Mouse (Mus musculus): ENCODE measurements at regions not wholly inside any gene's neighbourhood (a gene's known extent, or its start where the extent isn't known, plus 50 kb on each side); places are given as distances from the start of the nearest gene placed in this dataset.

- Histone ChIP-seq H3K4me2 (replicated peaks; ENCODE audit: low read depth) (no peak overlapping the region), H3K27me3 (replicated peaks; ENCODE audit: control insufficient read depth, insufficient read depth, low read length) (no peaks in the 10 kb centered on the region), H3K4me3 (ENCODE audit: low read depth, low read length) (no peak overlapping the region), H3K9me3 (ENCODE audit: control insufficient read depth) (no peaks in the 10 kb centered on the region), H3K9ac (ENCODE audit: low read depth, low read length) (no peak overlapping the region), H3K27ac (ENCODE audit: low read depth, low read length) (no peak overlapping the region), H3K4me1 (replicated peaks; ENCODE audit: control insufficient read depth, insufficient read depth, low read length) (no peaks in the 10 kb centered on the region), H3K36me3 (ENCODE audit: control insufficient read depth, insufficient read depth) (no peaks in the 10 kb centered on the region)
- no peak for TF ChIP-seq CTCF (IDR thresholded peaks at IDR 0.05; ENCODE audit: low read depth)
- WGBS: 43% methylated on average over 4 of the region's 4 CpGs
- ATAC-seq: no peak
Observed at GRCm38 (mm10) chr3:38009168-38009567, 284.9 kb upstream of the Gm5148 start.

DNA sequence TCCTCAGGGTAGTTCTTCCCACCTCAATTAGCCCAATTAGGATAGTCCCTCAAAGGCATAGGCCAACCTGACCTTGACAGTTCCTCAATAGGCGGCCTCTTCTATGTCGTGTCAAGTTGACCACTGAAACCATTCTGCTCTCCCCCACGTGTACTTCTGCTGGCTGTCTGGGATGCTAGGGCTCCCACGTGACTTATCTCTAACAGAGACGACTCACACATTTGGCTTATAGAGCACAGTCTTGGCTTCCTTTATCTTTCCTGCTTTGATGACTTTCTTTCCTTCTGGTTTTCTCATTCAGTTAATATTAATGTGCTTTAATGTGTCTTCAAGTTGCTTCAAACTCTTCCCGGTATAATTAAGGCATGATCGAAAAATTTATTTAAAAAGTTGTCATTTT lies 284.0 kb upstream of the Gm5148 start:
- Histone ChIP-seq H3K36me3 (ENCODE audit: control insufficient read depth, insufficient read depth) (no peaks in the 10 kb centered on the region), H3K4me1 (replicated peaks; ENCODE audit: control insufficient read depth, insufficient read depth, low read length) (no peaks in the 10 kb centered on the region), H3K4me2 (replicated peaks; ENCODE audit: low read depth) (no peak overlapping the region), H3K9ac (ENCODE audit: low read depth, low read length) (no peak overlapping the region), H3K4me3 (ENCODE audit: low read depth, low read length) (no peak overlapping the region), H3K9me3 (ENCODE audit: control insufficient read depth) (no peaks in the 10 kb centered on the region), H3K27ac (ENCODE audit: low read depth, low read length) (no peak overlapping the region), H3K27me3 (replicated peaks; ENCODE audit: control insufficient read depth, insufficient read depth, low read length) (no peaks in the 10 kb centered on the region)
- TF ChIP-seq CTCF (IDR thresholded peaks at IDR 0.05; ENCODE audit: low read depth): no peak
- no peak for ATAC-seq
- WGBS: 75% methylated on average over 7 of the region's 7 CpGs

- 77% methylated on average over 1 of the region's 1 CpGs for WGBS
- H3K4me3 ChIP-seq (ENCODE audit: low read depth, low read length): no peak overlapping the region
- no peak overlapping the region for H3K9ac ChIP-seq (ENCODE audit: low read depth, low read length)
- ATAC-seq: no peak
- TF ChIP-seq CTCF (IDR thresholded peaks at IDR 0.05; ENCODE audit: low read depth): no peak
- H3K9me3 ChIP-seq (ENCODE audit: control insufficient read depth): no peaks in the 10 kb centered on the region
- H3K4me2 ChIP-seq (replicated peaks; ENCODE audit: low read depth): no peak overlapping the region
- no peaks in the 10 kb centered on the region for H3K27me3 ChIP-seq (replicated peaks; ENCODE audit: control insufficient read depth, insufficient read depth, low read length)
- no peaks in the 10 kb centered on the region for H3K4me1 ChIP-seq (replicated peaks; ENCODE audit: control insufficient read depth, insufficient read depth, low read length)
- H3K27ac ChIP-seq (ENCODE audit: low read depth, low read length): no peak overlapping the region
- H3K36me3 ChIP-seq (ENCODE audit: control insufficient read depth, insufficient read depth): no peaks in the 10 kb centered on the region
Observed at GRCm38 (mm10) chr3:38007626-38008025, 283.3 kb upstream of the Gm5148 start.

- Histone ChIP-seq H3K4me2 (replicated peaks; ENCODE audit: low read depth) (no peak overlapping the region), H3K9me3 (ENCODE audit: control insufficient read depth) (no peaks in the 10 kb centered on the region), H3K27ac (ENCODE audit: low read depth, low read length) (no peak overlapping the region), H3K36me3 (ENCODE audit: control insufficient read depth, insufficient read depth) (no peaks in the 10 kb centered on the region), H3K27me3 (replicated peaks; ENCODE audit: control insufficient read depth, insufficient read depth, low read length) (no peaks in the 10 kb centered on the region), H3K4me1 (replicated peaks; ENCODE audit: control insufficient read depth, insufficient read depth, low read length) (no peaks in the 10 kb centered on the region), H3K4me3 (ENCODE audit: low read depth, low read length) (no peak overlapping the region), H3K9ac (ENCODE audit: low read depth, low read length) (no peak overlapping the region)
- ATAC-seq: no peak
- WGBS: 83% methylated on average over 10 of the region's 10 CpGs
- TF ChIP-seq CTCF (IDR thresholded peaks at IDR 0.05; ENCODE audit: low read depth): no peak
Observed at GRCm38 (mm10) chr3:38002275-38002674, 278.0 kb upstream of the Gm5148 start.

DNA sequence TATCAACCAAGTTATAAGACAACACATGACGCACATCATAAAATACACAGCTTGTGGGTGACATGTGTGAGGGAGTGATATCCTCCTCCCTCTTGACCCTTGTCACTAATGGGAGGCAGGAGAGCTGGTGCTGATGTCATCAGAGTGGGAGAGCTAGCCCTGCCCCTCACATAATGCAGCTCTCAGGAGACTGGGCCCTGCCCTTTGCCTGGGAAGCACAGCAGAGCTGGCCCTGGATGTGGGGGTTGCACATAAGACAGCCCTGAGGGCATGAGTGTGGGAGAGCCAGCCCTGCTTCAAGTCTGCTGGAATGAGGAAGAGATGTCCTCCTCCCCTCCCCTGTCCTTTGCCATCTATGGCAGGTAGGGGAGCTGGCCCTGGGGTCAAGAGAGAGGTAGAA lies 275.5 kb upstream of the Gm5148 start:
- H3K9ac ChIP-seq (ENCODE audit: low read depth, low read length): no peak overlapping the region
- WGBS: 86% methylated on average over 1 of the region's 1 CpGs
- no peaks in the 10 kb centered on the region for H3K9me3 ChIP-seq (ENCODE audit: control insufficient read depth)
- no peak overlapping the region for H3K27ac ChIP-seq (ENCODE audit: low read depth, low read length)
- ATAC-seq: peak; percentile 31; the same call in 1 of the 2 replicates
- no peak overlapping the region for H3K4me2 ChIP-seq (replicated peaks; ENCODE audit: low read depth)
- H3K36me3 ChIP-seq (ENCODE audit: control insufficient read depth, insufficient read depth): no peaks in the 10 kb centered on the region
- H3K4me3 ChIP-seq (ENCODE audit: low read depth, low read length): no peak overlapping the region
- no peaks in the 10 kb centered on the region for H3K4me1 ChIP-seq (replicated peaks; ENCODE audit: control insufficient read depth, insufficient read depth, low read length)
- no peaks in the 10 kb centered on the region for H3K27me3 ChIP-seq (replicated peaks; ENCODE audit: control insufficient read depth, insufficient read depth, low read length)
- no peak for TF ChIP-seq CTCF (IDR thresholded peaks at IDR 0.05; ENCODE audit: low read depth)

- Histone ChIP-seq H3K27me3 (replicated peaks; ENCODE audit: control insufficient read depth, insufficient read depth, low read length) (no peaks in the 10 kb centered on the region), H3K9ac (ENCODE audit: low read depth, low read length) (no peak overlapping the region), H3K36me3 (ENCODE audit: control insufficient read depth, insufficient read depth) (no peaks in the 10 kb centered on the region), H3K9me3 (ENCODE audit: control insufficient read depth) (no peaks in the 10 kb centered on the region), H3K4me1 (replicated peaks; ENCODE audit: control insufficient read depth, insufficient read depth, low read length) (no peaks in the 10 kb centered on the region), H3K27ac (ENCODE audit: low read depth, low read length) (no peak overlapping the region), H3K4me3 (ENCODE audit: low read depth, low read length) (no peak overlapping the region), H3K4me2 (replicated peaks; ENCODE audit: low read depth) (no peak overlapping the region)
- no peak for ATAC-seq
- no peak for TF ChIP-seq CTCF (IDR thresholded peaks at IDR 0.05; ENCODE audit: low read depth)
- WGBS: 85% methylated on average over 3 of the region's 3 CpGs
Observed at GRCm38 (mm10) chr3:37997998-37998397, 273.7 kb upstream of the Gm5148 start.

DNA sequence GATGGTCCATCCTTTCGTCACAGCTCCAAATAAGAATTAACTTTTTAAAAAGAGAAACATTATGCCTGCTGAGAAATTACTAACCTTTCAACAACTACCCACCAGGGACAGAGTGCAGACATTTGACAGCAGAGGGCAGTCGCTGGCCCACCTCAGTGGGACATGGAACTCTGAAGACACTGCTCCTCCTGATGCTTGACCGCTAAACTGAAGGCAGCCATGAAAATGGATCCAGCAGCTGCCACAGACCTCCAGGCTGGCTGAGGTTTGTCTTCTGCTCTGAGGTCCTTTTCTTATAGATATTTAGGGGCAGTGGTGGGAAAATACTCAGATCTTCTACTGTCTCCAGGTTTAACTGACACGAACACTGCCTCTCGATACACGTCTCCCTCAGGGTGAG lies 265.7 kb upstream of the Gm5148 start:
- no peak for ATAC-seq
- Histone ChIP-seq H3K9ac (ENCODE audit: low read depth, low read length) (no peak overlapping the region), H3K4me3 (ENCODE audit: low read depth, low read length) (no peak overlapping the region), H3K4me2 (replicated peaks; ENCODE audit: low read depth) (no peak overlapping the region), H3K4me1 (replicated peaks; ENCODE audit: control insufficient read depth, insufficient read depth, low read length) (no peaks in the 10 kb centered on the region), H3K36me3 (ENCODE audit: control insufficient read depth, insufficient read depth) (no peaks in the 10 kb centered on the region), H3K27me3 (replicated peaks; ENCODE audit: control insufficient read depth, insufficient read depth, low read length) (no peaks in the 10 kb centered on the region), H3K27ac (ENCODE audit: low read depth, low read length) (no peak overlapping the region), H3K9me3 (ENCODE audit: control insufficient read depth) (no peaks in the 10 kb centered on the region)
- no peak for TF ChIP-seq CTCF (IDR thresholded peaks at IDR 0.05; ENCODE audit: low read depth)
- 95% methylated on average over 6 of the region's 6 CpGs for whole genome bisulfite sequencing
